Mouse (Mus musculus) liver, adult 2 months (tissue): ENCODE results near the gene Arhgap31.

Experiments
- CTCF ChIP-seq: fragments of 200-500 bp; IDR thresholded peaks from 2 replicates; pipeline ENCODE4 v1.5.1; 2011; ENCODE audit warnings: low read depth, low read length, control low read depth
- POLR2A ChIP-seq: fragments of 200-500 bp; IDR thresholded peaks from 2 replicates; pipeline ENCODE4 v1.6.1; 2011; ENCODE audit warnings: low read length, control low read depth; ENCODE audit not compliant: insufficient read depth; ENCODE audit errors: extremely low read depth

DNA sequence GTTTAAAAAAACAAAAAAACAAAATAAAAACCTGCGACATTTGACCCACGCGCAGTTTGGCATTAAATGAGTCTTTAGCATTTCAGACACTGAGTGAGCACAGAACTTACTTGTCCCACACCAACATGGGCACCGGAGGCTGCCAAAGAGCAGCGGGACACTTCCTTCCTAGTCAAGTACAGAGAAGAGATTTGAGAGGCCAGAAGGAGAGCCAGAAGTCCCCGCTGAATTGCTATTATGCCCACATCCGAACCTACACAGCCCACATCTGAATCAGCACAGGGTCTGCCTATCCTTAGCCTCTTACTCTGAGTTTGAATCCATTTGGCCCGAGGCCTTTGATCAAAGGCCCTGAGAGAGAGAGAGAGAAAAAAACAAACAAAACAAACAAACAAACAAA, 11.2 kb upstream of the Arhgap31 start:
- TF ChIP-seq POLR2A = no peak
- TF ChIP-seq CTCF = no peak
